Mouse (Mus musculus): ENCODE measurements around the gene Fut11.
"Not testable (repeated sequence)": the region's sequence is repeated elsewhere in the genome, so short reads cannot be mapped to it uniquely, and the experiment has no call there.

The Fut11 gene

GRCm38 (mm10) chr14:20674064-20674833 lies 20.5 kb upstream of the Fut11 start, which contains the start of gene Sec24c:
TSS of gene Sec24c (plus strand) at chr14:20674308.
- peak; percentile 99 for DNase-seq (ENCODE audit: low read depth, low spot score)

- no peak for DNase-seq (ENCODE audit: low read depth, low spot score)
These were observed 16.9 kb upstream of the Fut11 start for GRCm38 (mm10) chr14:20677906-20678305.

- no peak for DNase-seq (ENCODE audit: low read depth, low spot score)
These were observed 13.0 kb upstream of the Fut11 start for GRCm38 (mm10) chr14:20681742-20682141.

- no peak for DNase-seq (ENCODE audit: low read depth, low spot score)
These were observed 12.3 kb upstream of the Fut11 start for GRCm38 (mm10) chr14:20682498-20682897.

GRCm38 (mm10) chr14:20686576-20686975 lies 8.2 kb upstream of the Fut11 start:
- no peak for DNase-seq (ENCODE audit: low read depth, low spot score)

- no peak for DNase-seq (ENCODE audit: low read depth, low spot score)
These were observed 5.8 kb upstream of the Fut11 start for GRCm38 (mm10) chr14:20689009-20689408.

- DNase-seq (ENCODE audit: low read depth, low spot score) = no peak
These were observed 3.0 kb upstream of the Fut11 start for GRCm38 (mm10) chr14:20691772-20692171.

- DNase-seq (ENCODE audit: low read depth, low spot score) = no peak
These were observed 1.1 kb upstream of the Fut11 start for GRCm38 (mm10) chr14:20693589-20694101.

GRCm38 (mm10) chr14:20694185-20694883 lies 434 bp upstream of the Fut11 start:
- no peak for DNase-seq (ENCODE audit: low read depth, low spot score)

- no peak for DNase-seq (ENCODE audit: low read depth, low spot score)
These were observed 1.2 kb downstream of the Fut11 start for GRCm38 (mm10) chr14:20695761-20696520.

GRCm38 (mm10) chr14:20696986-20697385 lies 2.2 kb downstream of the Fut11 start:
- DNase-seq (ENCODE audit: low read depth, low spot score) = no peak

- no peak for DNase-seq (ENCODE audit: low read depth, low spot score)
These were observed 3.7 kb downstream of the Fut11 start for GRCm38 (mm10) chr14:20698515-20698914.

GRCm38 (mm10) chr14:20700362-20700761 lies 5.6 kb downstream of the Fut11 start:
- DNase-seq (ENCODE audit: low read depth, low spot score) = no peak

- DNase-seq (ENCODE audit: low read depth, low spot score) = no peak
These were observed 6.8 kb downstream of the Fut11 start for GRCm38 (mm10) chr14:20701554-20701953.

GRCm38 (mm10) chr14:20702096-20702740 lies 7.5 kb downstream of the Fut11 start:
- no peak for DNase-seq (ENCODE audit: low read depth, low spot score)

- peak; percentile 85 for DNase-seq (ENCODE audit: low read depth, low spot score)
These were observed 8.1 kb downstream of the Fut11 start, which contains the start of gene Chchd1 for GRCm38 (mm10) chr14:20702741-20703381. TSS of gene Chchd1 (plus strand) at chr14:20703006.

- DNase-seq (ENCODE audit: low read depth, low spot score) = not testable (repeated sequence)
These were observed 8.7 kb downstream of the Fut11 start for GRCm38 (mm10) chr14:20703461-20703860.

GRCm38 (mm10) chr14:20707201-20708190 lies 12.7 kb downstream of the Fut11 start, which contains the start of gene Zswim8:
TSS of gene Zswim8 (plus strand) at chr14:20707552.
- peak; percentile 78 for DNase-seq (ENCODE audit: low read depth, low spot score)

- DNase-seq (ENCODE audit: low read depth, low spot score) = no peak
These were observed 13.5 kb downstream of the Fut11 start for GRCm38 (mm10) chr14:20708239-20708638.

GRCm38 (mm10) chr14:20713832-20714231 lies 19.1 kb downstream of the Fut11 start:
- no peak for DNase-seq (ENCODE audit: low read depth, low spot score)

Measured in embryo, embryonic 11.5 days (tissue).